Comparison of ENCODE assay signal across 16 mouse cellular contexts in the genomic region with DNA sequence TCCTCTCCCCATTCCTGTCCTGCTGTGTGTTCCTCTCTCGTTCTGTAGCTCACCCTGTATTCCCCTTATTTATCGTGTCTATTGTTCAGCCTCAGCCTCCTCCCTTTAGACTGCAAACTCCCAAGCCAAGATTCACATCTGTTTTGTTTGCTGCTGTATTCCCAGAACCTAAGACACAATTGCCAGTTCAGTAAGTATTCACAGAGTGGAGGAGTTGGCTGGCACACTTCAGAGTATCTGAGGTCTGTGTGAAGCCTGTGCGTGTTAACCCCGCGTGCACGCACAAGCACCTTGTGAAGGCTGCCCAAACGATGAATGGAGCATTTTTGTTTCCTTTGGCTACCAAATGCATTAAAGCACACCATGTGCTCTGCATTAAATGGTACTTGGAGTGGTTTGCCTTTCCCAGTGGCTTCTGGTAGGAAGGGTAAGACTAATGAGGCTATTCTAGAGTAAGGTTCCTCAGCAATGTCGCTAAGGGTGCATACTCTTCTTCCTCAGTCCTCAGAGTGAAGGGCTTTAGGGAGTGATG. TPM values are rescaled to one million over a fixed set of nuclear protein-coding genes. Genes with fewer than 3 reads are reported as not detected.
DNase-seq lines count a peak whose midpoint lies in the region; ATAC-seq and TF ChIP-seq lines count a peak whose summit lies in the region.
"Had no signal": no experiment of that assay in that cellular context is flagged by ENCODE, and none has a peak within 500 bp of the region (broad histone marks: within the 10 kb centered on the region; RNA-seq: fewer than 3 reads in every experiment).

No protein-coding gene starts in this region.

- no peak for TF ChIP-seq CTCF in midbrain, postnatal 0 days (IDR thresholded peaks at IDR 0.05)

- H3K4me2 ChIP-seq in forebrain, embryonic 11.5 days (ENCODE audit: low read depth, low read length, severe bottlenecking): no peak overlapping the region
- no peak overlapping the region for H3K4me2 ChIP-seq in liver, embryonic 11.5 days
- no peak overlapping the region for H3K4me2 ChIP-seq in midbrain, postnatal 0 days (ENCODE audit: low read depth, low read length, poor library complexity, severe bottlenecking)
- H3K4me2 ChIP-seq: intestine, embryonic 15.5 days; limb, embryonic 15.5 days had no signal

- no peaks in the 10 kb centered on the region for H3K9me3 ChIP-seq in forebrain, embryonic 11.5 days (ENCODE audit: control insufficient read depth, low read length)
- no peaks in the 10 kb centered on the region for H3K9me3 ChIP-seq in forebrain, embryonic 10.5 days
- no peaks in the 10 kb centered on the region for H3K9me3 ChIP-seq in liver, embryonic 11.5 days (ENCODE audit: control insufficient read depth, low read length)
- no peaks in the 10 kb centered on the region for H3K9me3 ChIP-seq in midbrain, postnatal 0 days (ENCODE audit: low read length)
- H3K9me3 ChIP-seq: intestine, embryonic 15.5 days; limb, embryonic 15.5 days had no signal

- H3K4me1 ChIP-seq in forebrain, embryonic 11.5 days (replicated peaks; ENCODE audit: control insufficient read depth, insufficient read depth, low read length): peaks cover 2% of the 10 kb centered on the region
- H3K4me1 ChIP-seq in forebrain, embryonic 10.5 days: peaks cover 34% of the 10 kb centered on the region
- H3K4me1 ChIP-seq in liver, embryonic 11.5 days (replicated peaks; ENCODE audit: control insufficient read depth, insufficient read depth, low read length): no peaks in the 10 kb centered on the region
- peaks cover 9% of the 10 kb centered on the region; the same call in 1 of the 2 replicates for H3K4me1 ChIP-seq in midbrain, postnatal 0 days (ENCODE audit: insufficient read depth, low read length)

- peaks cover 9% of the 10 kb centered on the region for H3K27me3 ChIP-seq in forebrain, embryonic 11.5 days (ENCODE audit: control insufficient read depth, insufficient read depth, low read length)
- H3K27me3 ChIP-seq in forebrain, embryonic 10.5 days (ENCODE audit: poor library complexity, severe bottlenecking): peaks cover 68% of the 10 kb centered on the region
- H3K27me3 ChIP-seq in liver, embryonic 11.5 days (replicated peaks; ENCODE audit: control insufficient read depth, insufficient read depth, low read length): no peaks in the 10 kb centered on the region; the same call in none of the 2 replicates
- no peaks in the 10 kb centered on the region for H3K27me3 ChIP-seq in midbrain, postnatal 0 days (ENCODE audit: insufficient read depth, low read length)
- H3K27me3 ChIP-seq: intestine, embryonic 15.5 days; limb, embryonic 15.5 days had no signal

- 56% methylated on average over 8 of the region's 8 CpGs for WGBS in forebrain, embryonic 11.5 days
- WGBS in forebrain, embryonic 10.5 days: 64% methylated on average over 8 of the region's 8 CpGs
- 69% methylated on average over 8 of the region's 8 CpGs for WGBS in liver, embryonic 11.5 days
- WGBS in midbrain, postnatal 0 days: 50% methylated on average over 8 of the region's 8 CpGs

- no peak overlapping the region for H3K9ac ChIP-seq in forebrain, embryonic 11.5 days (ENCODE audit: low read length)
- no peak overlapping the region for H3K9ac ChIP-seq in liver, embryonic 11.5 days (ENCODE audit: low read depth, low read length)
- no peak overlapping the region for H3K9ac ChIP-seq in midbrain, postnatal 0 days (replicated peaks; ENCODE audit: low read length, poor library complexity, severe bottlenecking)
- H3K9ac ChIP-seq: intestine, embryonic 15.5 days; limb, embryonic 15.5 days had no signal

- ATAC-seq in forebrain, embryonic 11.5 days (replicated peaks; ENCODE audit: low FRiP score): 0 out of 2 replicates have a peak, but pooled peaks have one; percentile 16
- no peak for ATAC-seq in liver, embryonic 11.5 days (replicated peaks; ENCODE audit: low FRiP score)
- no peak for ATAC-seq in midbrain, postnatal 0 days (ENCODE audit: low FRiP score)
- ATAC-seq: intestine, embryonic 15.5 days had no signal

- H3K36me3 ChIP-seq in forebrain, embryonic 11.5 days (ENCODE audit: control insufficient read depth, insufficient read depth, low read length): no peaks in the 10 kb centered on the region
- H3K36me3 ChIP-seq in forebrain, embryonic 10.5 days (replicated peaks): no peaks in the 10 kb centered on the region
- no peaks in the 10 kb centered on the region for H3K36me3 ChIP-seq in liver, embryonic 11.5 days (ENCODE audit: control insufficient read depth, insufficient read depth, low read length)
- H3K36me3 ChIP-seq in midbrain, postnatal 0 days (ENCODE audit: insufficient read depth, low read length): no peaks in the 10 kb centered on the region
- H3K36me3 ChIP-seq: intestine, embryonic 15.5 days; limb, embryonic 15.5 days had no signal

- H3K4me3 ChIP-seq in forebrain, embryonic 11.5 days (ENCODE audit: low read depth, low read length): no peak overlapping the region
- H3K4me3 ChIP-seq in forebrain, embryonic 10.5 days: no peak overlapping the region
- no peak overlapping the region for H3K4me3 ChIP-seq in liver, embryonic 11.5 days (ENCODE audit: low read depth, low read length)
- H3K4me3 ChIP-seq in midbrain, postnatal 0 days (ENCODE audit: low read depth, low read length): no peak overlapping the region
- H3K4me3 ChIP-seq: intestine, embryonic 15.5 days; limb, embryonic 15.5 days had no signal

- DNase-seq in forebrain, embryonic 11.5 days (ENCODE audit: low spot score): peak; percentile 41
- no peak for DNase-seq in forebrain, embryonic 10.5 days (ENCODE audit: extremely low spot score, low spot score)
- peak; percentile 23 for DNase-seq in liver, embryonic 11.5 days (ENCODE audit: low spot score)
- no peak for DNase-seq in liver
- DNase-seq in forelimb bud, embryonic 11.5 days (ENCODE audit: low read depth, low spot score): peak; percentile 42
- peak; percentile 25 for DNase-seq in midbrain, postnatal 0 days (ENCODE audit: low spot score)
- no peak for DNase-seq in adrenal gland, postnatal 4 days (ENCODE audit: low spot score in 2 of 2)
- no peak for DNase-seq in testis, postnatal 10 days (ENCODE audit: low spot score)
- DNase-seq: adrenal gland, postnatal 36 days; cerebellum, adult 11-12 months; embryo, embryonic 11 days; lung, postnatal 10 days; spleen, adult 18-20 months had no signal

- no peak overlapping the region for H3K27ac ChIP-seq in forebrain, embryonic 11.5 days (ENCODE audit: low read depth, low read length)
- no peak overlapping the region for H3K27ac ChIP-seq in forebrain, embryonic 10.5 days
- H3K27ac ChIP-seq in liver, embryonic 11.5 days (ENCODE audit: low read depth, low read length): no peak overlapping the region
- no peak overlapping the region for H3K27ac ChIP-seq in midbrain, postnatal 0 days (ENCODE audit: low read depth, low read length)
- H3K27ac ChIP-seq: intestine, embryonic 15.5 days; limb, embryonic 15.5 days had no signal

RNA-seq across cellular contexts. Expression of gene Itgb6, which starts 7.4 kb away (rescaled TPM):
- polyA plus RNA-seq in forebrain, embryonic 11.5 days (2014; fragmentation: Nextera tagmentation; extraction: Ambion mirVana): 0.52 and 0.75 TPM in 2 replicates
- polyA plus RNA-seq in forebrain, embryonic 10.5 days (2016; fragmentation: Nextera tagmentation; extraction: Ambion mirVana): 0.33 and 1.3 TPM in 2 replicates
- polyA plus RNA-seq in liver, embryonic 11.5 days (2014; fragmentation: Nextera tagmentation; extraction: Ambion mirVana): 0.23 and 0.34 TPM in 2 replicates
- total RNA-seq in midbrain, postnatal 0 days (2014; rRNA removed): 0.14 and 0.22 TPM in 2 replicates
- 0.04 and 0.33 TPM in 2 replicates for polyA plus RNA-seq in midbrain, postnatal 0 days (2015; fragmentation: Nextera tagmentation; extraction: Ambion mirVana)
- total RNA-seq in adrenal gland, postnatal 4 days (2021): 1 to 10 TPM; 1.3 to 4.0 TPM
- total RNA-seq: adrenal gland, postnatal 36 days had no signal
- polyA plus RNA-seq: testis, adult 2 months had no signal

Comparison
In these comparisons a context has a peak if more than half of its experiments do, and no peak if none do; other contexts are left out.
1. DNase-seq: peak in forebrain, embryonic 11.5 days (single experiment), liver, embryonic 11.5 days (single experiment), forelimb bud, embryonic 11.5 days (single experiment) and midbrain, postnatal 0 days (single experiment); none in forebrain, embryonic 10.5 days (single experiment), liver (single experiment), adrenal gland, postnatal 4 days (0 of 2) and testis, postnatal 10 days (single experiment).